Mouse (Mus musculus) T-cell, adult 2 months (primary cell): ENCODE measurements around the gene Stoml2.

Source experiments
- DNase-seq: peaks from one replicate; pipeline ENCODE4 v3.0.0; 2022; ENCODE audit warnings: low spot score

The Stoml2 gene

DNA sequence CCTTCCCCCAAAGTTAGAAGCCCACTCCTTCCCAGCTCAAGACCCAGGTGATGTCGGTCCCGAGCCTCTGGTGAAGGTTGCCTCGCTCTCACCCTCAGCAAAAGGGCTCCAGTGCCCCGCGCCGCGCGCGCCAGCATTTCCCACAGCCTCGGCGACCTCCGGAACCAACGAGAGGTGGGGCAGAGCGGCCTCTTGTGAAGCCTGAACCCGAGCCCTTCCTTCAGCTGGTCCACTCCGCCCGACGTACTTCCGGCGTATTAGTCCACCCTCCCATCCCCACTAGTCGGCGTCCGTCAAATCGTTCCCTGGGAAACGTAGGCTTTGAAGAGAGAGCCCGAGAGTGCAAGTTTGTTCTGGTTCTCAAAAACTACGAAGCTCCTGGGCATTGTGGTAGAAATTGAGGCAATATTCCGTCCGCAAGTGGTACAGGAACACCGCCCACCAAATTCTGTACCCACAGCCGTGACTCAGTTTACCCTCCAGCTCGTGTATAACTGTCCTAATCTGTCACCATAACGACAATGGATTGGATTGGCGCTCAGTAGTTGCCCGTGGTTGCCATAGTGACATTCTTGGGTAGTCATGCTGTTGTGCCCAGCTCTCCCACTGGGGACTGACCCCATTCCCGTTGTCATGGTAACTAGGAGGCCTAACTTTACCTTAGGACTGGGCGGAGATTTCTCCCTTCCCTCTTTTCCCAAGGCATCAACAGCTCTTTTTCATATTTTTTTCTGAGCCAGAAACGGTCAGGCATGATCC, at the start of gene Stoml2:
Gene Stoml2 (minus strand): TSS at position 474 of the 759 bp plus-strand sequence.
- peak; percentile 81 for DNase-seq

DNA sequence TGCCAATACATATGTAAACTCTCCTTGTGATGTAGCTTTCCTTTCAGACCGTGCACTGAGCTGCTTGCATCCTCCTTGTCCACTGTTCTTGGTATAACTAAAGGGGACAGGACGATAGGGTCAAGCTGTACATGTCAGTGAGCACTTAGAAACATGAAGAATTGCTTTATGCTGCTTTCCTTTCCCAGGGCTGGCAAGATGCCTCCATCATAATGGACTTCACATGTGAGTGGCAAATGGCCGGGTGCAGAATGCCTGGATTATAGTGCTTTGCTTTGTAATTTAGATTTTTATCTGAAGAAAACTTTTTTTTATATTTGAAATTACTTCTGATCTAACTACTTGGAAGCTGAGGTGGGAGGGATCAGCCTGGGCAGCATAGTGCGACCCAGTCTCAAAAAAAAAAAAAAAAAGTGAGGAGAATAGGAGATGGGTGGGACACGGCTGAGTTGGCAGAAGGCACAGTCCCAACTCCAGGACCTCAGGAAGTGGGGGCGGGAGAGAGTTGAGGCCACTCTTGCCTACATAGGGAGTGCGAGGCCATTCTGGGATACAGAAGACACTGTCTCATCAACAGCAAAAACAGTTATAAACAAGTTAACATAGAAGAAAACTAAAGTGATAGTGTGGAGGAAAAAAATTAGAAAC, 46.7 kb upstream of the Stoml2 start:
- no peak for DNase-seq

DNA sequence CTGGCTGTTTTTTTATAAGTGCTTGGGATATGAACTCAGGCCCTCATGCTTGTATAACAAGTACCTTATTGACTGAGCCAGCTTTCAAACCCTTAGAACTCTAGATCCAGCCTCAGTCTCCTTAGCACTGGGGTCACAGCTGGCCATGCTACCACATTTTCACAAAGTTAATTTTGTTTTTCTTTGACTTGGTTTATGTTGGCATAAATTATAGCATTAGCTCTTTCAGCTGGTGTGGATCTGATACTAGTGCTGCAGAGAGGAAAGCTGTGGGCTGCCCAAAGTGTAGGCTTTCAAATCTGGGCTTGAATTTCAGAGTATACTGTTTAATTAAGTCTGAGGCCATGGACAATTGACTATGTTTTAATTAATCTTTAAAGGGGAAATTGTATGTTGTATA, 43.4 kb upstream of the Stoml2 start:
- DNase-seq: no peak

DNA sequence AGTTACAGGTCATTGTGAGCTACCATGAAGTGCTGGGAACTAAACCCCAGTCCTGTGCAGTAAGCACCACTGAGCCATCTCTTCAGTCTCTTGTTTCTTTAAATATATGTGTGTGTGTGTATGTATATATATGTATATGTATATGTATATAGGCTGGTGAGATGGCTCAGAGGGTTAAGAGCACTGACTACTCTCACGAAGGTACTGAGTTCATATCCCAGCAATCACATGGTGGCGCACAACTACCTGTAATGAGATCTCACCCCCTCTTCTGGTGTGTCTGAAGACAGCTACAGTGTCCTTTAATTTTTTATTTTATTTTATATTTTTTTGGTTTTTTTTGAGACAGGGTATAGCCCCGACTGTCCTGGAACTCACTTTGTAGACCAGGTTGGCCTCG, 34.0 kb upstream of the Stoml2 start:
- DNase-seq: no peak

DNA sequence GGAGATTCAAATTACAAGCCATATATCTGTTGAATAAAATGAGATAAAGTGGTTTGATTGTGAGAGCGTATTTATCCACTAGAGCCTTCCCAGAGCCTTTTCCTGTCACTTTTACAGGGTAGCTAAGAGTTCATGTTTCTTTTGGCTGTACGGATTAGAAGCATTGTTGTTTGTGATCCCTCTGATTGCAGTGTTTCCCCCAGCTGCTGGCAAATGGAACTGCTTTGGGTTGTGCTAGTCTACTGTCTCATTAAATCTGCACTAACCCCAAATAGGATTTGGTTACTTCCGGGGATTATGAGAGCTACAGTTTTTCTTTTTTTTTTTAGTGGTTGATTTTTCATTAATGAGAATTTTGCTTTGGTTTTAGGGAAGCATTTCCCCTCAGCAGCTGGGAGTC, 28.8 kb upstream of the Stoml2 start:
- DNase-seq: no peak

DNA sequence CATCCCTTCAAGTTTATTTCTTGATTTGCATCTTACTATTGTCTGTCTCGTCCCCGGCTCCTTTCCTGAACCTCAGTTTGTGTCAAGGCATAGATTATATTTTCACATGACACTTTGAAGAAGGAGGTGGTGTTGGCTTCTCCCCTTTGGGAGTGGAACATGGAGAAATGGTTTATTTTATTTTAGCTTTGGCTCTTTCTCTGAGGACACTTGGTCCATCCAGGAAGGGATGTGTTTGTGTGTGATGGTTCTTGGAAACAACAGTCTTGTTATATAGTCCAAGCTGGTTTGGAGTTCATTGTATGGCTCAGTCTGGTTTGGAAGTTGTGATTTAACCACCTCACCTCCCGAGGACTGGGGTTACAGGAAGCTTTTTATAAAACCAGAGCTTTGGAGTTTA, 28.2 kb upstream of the Stoml2 start:
- DNase-seq: no peak

DNA sequence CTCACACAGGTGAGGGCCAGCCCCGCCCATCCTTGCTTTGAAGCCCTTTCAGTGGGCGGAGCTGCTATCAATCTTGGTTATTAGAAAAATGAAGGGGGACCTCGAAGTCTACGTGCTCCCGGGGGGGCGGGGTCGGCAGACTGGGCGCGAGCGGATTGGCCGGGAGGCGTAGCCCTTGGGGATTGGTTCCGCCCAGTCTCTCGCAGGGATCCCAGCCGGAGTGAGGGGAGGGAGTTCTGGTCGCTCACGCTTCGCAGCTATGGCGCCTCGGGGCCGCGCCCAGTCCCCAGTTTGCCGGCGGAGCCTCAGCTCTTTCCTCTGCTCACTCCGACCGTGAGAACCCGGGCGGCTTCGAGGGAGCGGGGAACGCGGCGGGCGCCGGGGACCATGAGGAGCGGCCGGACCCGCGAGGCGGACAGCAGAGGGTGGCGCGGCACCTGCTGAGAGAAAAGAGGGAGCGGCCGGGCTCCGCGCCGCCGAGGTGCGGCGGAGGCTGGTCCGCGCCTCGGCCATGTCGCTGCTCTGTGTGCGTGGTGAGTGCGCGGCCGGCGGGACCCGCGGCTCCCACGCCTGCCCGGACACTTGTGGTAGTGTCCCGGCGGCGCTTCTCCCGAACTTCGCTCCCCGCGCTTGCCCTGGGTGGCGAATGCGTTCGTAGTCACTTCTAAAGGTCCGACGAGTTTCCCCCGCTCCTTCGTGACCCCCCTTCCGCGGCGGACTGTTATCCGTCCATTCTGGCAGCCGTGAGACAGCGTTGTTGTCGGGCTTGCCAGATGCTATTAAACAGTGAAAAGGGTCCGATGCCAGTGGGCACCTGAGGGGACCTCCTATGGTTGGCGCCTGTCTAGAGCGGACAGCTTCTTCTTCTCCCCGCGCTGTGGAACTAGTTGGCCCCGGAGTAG, 27.5 kb upstream of the Stoml2 start, which contains the start of gene Unc13b:
Gene Unc13b (plus strand): TSS at position 201 of the 902 bp plus-strand sequence.
- DNase-seq: peak; percentile 59

DNA sequence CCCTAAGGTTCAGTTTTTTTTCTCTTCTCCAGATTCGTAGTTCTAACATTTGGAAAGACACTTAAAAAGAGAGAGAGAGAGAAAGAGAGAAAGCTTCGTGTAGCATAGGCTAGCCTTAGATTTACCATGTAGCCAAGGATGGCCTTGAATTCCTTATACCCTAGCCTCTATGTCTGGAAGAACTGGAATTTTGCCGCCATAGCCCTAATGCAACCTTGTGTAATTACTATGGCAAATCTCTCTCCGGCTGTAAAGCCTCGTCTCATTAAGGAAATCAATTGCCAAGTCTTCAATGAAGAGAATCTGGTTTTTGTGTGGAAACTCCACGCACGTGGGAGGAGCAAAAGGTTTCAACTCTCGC, 26.9 kb upstream of the Stoml2 start:
- no peak for DNase-seq

DNA sequence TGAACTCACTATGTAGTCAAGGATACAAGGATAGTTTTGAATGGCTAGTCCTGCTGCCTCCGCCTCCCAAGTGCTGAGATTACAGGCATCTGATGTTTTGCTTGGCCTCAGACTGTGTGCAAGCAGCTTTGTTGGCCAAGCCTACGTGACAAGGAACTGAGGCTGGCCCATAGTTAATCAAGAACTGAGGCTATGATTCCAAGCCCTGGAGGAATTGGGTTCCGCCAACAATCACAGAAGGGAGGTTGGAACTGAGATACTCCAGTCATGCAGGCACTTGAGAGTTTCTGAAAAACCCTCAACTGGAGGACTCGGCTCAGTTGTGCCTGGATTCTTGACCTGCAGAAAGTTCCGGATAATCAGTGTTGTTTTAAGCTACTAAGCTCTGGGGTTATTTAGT, 26.1 kb upstream of the Stoml2 start:
- no peak for DNase-seq

DNA sequence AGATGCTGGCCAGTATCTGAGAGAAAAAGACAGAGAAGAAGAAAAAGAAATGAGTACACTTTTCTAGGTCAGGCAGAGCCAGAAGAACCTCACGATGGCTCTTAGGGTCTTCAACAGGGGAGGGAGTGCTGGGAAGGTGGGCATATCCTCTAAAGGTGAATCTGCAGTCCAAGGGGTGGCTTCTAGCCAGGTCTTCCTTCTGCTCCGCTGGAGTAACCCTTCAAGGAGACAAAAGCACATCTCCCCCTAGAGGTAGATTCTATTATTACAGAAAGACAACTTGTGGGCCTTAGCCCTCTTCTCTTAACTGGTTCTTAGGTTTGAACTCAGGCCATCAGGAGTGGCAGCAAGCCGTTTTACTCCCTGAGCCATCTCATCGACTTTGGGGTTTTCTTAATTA, 21.1 kb upstream of the Stoml2 start:
- peak; percentile 30 for DNase-seq

DNA sequence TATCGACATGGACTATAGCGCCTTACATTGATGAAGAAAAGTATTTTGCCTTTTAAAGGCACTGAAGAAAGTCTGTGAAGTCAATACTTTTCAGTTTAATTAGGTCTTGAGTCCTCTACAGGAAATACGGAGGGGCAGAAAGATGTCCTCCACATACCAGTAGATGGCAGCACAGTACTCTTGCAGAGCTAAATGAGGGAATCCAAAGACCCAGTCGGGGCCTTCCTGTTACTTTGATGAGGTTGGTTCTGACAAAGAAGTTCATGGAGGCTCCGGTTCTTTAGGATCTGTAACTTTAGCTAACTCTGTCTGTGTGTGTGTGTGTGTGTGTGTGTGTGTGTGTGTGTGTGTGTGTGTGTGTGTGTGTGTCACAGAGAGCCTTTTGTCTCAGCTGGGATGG, 15.7 kb upstream of the Stoml2 start:
- peak; percentile 81 for DNase-seq

DNA sequence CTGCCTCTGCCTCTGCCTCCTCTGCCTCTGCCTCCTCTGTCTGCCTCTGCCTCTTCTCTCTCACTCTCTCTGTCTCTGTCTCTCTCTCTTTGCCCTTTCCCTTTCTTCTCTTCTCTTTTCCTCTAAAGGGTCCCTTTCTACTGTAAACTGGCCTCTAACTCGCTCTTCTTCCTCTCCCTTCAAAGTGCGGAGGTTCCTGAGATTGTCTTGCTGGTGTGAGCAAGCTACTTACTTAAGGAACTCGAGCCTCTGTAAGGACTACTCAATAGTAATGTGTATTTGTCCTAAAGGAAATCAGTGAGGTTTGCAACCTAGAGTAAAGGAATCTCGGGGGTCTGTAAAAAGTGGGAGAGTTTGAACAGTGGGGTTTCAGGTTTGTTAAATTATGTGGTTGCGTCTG, 15.1 kb upstream of the Stoml2 start:
- no peak for DNase-seq

DNA sequence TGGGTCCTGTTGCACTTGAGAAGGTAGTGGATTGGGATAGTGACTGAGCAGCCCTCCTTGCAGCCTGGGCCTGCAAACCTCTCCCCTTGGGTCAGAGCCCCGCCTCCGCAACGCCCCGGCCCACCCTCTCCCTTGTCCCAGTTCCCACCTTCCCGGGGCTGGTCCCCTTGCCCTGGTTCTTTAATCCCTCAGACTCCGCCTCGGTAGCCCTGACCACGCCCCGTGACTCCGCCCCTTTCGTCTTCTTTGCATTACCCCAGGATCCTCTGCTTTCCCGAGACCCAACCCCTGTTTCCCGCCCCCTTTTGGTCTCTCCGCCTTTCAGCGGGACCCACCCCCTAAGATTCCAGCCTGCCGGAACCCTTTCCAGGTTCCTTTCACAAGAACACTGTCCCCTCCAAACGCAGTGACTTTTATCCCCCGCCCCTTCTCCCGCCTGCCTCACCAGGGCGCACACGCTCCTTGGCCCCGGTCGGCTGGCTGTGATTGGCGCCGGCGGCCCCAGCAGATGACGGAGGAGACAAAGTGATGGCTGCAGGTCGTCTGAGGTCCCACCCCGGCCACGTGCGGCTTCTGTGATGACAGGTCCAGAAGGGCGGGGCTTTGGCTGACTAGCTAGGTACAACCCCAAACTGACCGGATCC, 14.3 kb upstream of the Stoml2 start, which contains the start of gene Fam214b:
Gene Fam214b (minus strand): TSS at position 562 of the 644 bp plus-strand sequence.
- DNase-seq: peak; percentile 84

DNA sequence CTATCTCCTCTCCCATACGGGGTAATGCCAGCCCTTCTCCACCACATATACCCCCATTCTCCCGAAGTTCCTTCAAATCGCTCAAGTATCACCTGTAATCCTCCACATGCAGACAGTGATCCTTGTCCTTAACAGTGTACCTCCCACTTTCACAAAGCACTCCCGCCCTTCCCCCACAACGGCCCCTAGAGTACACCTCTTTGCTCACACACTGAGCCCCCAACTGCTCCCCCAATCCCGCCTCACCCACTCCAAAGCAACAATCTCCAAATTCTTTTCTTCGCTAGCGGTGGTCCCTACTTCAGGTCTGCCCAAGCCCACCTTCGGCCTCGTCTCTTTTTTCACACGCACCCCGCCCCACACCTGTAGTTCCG, 13.8 kb upstream of the Stoml2 start:
- DNase-seq: peak; percentile 4

DNA sequence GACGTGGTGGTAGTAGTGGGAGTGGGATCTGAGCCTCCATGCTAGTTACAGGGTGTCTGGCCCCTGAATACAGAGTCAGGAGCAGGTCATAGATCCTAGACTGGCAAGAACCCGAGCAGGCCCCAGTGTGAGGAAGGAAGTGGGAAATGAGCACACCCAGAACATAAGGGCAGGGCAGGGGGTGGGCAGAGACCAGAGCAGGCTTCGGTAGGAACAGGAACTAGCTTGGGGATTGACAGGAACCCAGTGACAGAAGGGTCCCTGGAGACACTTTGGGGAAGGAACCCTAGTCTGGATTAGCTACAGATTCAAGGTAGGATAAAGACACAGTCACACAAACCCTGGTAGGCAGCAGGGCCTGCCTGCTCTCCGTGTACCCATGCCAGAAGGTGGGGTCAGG, 13.2 kb upstream of the Stoml2 start:
- no peak for DNase-seq

DNA sequence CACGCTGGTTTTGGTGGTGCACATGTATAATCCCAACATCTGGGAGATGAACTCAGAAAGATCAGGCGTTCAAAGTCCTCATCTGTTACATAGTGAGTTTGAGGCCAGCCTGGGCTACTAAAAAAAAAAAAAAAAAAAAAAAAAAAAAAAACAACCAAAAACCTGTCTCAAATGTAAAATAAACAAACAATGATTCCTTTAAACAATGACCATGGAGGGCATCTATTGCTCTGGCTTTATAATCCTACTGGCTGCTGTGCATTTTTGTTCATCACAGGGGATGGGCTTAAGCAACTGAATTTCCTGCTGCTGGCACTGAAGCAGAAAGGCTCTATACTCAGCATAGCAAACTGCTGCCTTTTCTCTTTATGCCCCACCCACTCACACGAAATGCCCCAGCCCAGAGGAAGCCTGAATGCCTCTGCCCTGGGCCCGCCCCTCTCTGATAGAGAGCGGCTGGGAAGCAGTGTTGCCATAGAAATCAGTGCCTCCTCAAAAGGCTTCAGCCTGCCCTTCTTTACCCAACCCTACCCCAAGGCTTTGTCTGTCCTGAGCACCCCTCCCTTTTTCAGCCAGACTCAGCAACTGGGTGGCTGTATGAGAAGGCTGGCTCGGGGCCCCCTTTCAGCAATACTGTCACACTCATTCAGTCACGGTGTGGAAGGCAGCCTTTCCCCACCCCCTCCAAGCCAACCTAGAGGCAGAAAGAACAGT, 12.3 kb upstream of the Stoml2 start:
- peak; percentile 84 for DNase-seq

DNA sequence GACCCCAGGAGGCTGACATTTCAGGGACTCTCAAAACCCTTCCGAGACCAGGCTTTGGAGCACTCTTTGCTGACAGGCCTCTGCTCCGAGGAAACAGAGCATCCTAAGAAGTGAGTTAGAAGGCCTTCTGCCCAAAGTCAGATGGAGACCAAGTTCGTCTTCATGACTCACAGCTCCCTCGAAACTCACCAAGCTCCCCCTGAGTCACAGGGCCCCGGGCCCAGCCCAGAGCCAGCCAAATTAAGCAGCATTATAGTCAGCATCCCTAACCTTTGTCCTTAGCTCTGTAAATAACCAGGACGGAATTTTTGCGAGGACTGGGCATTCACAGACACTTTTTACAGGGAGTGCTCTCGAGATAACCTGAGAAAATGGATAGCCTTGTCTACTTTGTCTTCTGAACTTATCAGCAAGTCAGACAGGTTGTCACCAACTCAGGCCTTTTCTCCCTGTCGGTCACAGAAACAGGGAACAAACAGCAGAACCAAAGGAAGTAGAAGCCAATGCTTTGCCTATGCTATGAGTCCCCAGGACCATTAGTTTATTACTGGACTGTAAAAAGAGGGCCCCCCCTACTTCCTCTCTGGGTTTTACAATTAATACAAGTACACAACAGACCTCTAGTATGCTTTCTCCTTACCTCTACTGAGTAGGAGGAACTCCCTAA, 9.5 kb upstream of the Stoml2 start:
- DNase-seq: no peak

DNA sequence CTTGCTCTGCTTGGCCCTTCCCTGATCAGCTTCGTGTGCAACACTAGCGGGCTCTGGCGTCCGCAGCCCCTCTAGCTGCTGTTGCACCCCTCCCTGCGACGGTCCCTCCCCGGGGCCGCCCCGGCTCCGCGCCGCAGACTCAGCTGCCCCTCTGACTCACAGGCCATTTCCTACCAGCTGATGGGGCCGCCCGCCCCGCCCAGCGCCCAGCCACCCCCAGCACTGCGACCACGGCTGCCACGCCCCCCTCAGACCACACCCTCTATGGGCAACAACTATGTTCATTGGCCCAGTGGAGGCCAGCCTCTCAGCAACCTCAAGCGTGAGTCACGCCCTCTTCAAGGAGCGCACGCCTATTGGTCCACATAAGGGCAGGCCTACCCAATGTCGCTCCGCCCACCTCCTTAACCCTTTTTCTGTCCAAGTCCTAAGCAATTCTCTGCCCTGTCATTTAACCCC, 8.6 kb upstream of the Stoml2 start:
- peak; percentile 90 for DNase-seq

DNA sequence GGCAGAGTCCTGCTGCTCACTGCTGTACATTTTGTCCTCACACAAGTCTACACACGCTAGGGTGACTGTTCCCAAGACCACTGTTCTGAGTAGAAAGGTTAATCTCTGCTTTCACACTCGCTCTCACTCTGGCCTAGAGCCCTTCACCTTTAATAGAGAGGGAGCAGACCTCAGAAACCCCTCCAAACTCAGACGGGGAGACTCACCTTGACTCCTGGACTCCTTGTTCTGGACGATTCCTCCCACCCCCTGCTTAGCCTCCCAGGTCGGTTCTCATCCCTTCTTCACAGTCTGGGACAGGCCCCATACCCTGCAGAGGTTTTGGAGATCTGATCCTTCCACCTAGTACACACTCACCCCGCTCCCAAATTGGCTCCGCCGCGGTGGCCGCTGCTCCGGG, 8.1 kb upstream of the Stoml2 start:
- no peak for DNase-seq

DNA sequence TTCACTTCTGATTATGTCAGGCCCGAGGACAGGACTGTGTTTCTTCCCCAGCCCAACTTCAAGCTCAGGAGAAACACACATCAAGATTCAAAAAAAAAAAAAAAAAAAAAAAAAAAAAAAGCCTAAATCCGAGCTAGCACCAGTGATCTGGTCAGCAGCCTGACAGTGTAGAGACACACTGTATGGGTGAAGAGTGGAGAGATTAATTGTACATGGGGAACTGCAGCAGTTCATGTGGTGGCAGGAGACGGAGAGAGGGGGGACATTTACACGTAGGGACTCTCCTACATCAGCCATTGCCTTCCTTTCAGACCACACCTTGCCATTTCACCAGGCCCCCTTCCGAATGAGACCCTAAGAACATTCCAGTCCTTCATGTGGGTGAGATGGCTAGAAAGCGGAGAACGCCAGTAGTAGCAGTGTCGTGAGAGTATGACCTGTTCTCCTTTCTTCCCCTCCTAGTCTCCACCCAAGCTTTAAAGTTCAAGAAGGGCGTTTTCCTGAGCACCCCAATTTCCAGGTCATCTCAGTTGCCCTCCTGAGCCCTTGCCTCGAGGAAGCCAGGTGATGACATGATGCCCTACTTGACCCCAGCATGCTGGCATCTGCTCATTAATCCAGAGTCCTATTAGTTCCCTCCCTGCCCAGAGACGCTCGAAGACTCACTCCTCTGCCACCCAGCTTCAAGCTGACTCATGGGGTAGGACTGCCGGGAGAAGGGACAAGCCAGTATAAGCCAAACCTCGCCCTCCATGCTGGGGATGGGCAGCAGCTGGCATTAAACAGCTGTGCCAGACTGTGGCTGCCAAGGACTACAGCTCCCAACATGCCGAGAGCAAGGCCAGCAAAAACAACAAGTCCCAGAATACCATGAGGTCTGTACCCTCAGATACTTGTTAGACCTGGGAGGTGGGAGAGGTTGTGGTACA, 7.3 kb upstream of the Stoml2 start:
- no peak for DNase-seq
